Comparison of ENCODE assay signal across 22 mouse cellular contexts in genomic region chr17:12182702-12183485, GRCm38 (mm10).
DNase-seq lines count a peak whose midpoint lies in the region; ATAC-seq and TF ChIP-seq lines count a peak whose summit lies in the region.
"Had no signal": no experiment of that assay in that cellular context is flagged by ENCODE, and none has a peak within 500 bp of the region (broad histone marks: within the 10 kb centered on the region; RNA-seq: fewer than 3 reads in every experiment).

No protein-coding gene starts in this region.

- no peak for TF ChIP-seq EP300 in stomach, postnatal 0 days (optimal IDR thresholded peaks at IDR 0.05)

- no peak overlapping the region for H3K4me3 ChIP-seq in stomach, embryonic 14.5 days (ENCODE audit: low read depth, low read length)
- no peak overlapping the region for H3K4me3 ChIP-seq in stomach, postnatal 0 days (ENCODE audit: low read depth, low read length)
- H3K4me3 ChIP-seq in liver, embryonic 13.5 days (replicated peaks): no peak overlapping the region
- no peak overlapping the region for H3K4me3 ChIP-seq in stomach, embryonic 15.5 days (replicated peaks)
- H3K4me3 ChIP-seq in midbrain, embryonic 15.5 days: no peak overlapping the region
- H3K4me3 ChIP-seq in hindbrain, embryonic 14.5 days (replicated peaks; ENCODE audit: low read length): no peak overlapping the region
- H3K4me3 ChIP-seq: gastrocnemius, adult 2 months; heart, embryonic 13.5 days; left cerebral cortex, adult 2 months; limb, embryonic 10.5 days had no signal

- no peak for TF ChIP-seq CTCF in stomach, postnatal 0 days (IDR thresholded peaks at IDR 0.05; ENCODE audit: low read depth)

- DNase-seq in stomach, postnatal 0 days (ENCODE audit: low spot score): no peak
- peak; percentile 29 for DNase-seq in c-Kit-positive CD71-positive TER-119-negative erythroid progenitor cells, embryonic 14.5 days (ENCODE audit: low read depth)
- peak; percentile 25 for DNase-seq in liver, embryonic 13.5 days
- no peak for DNase-seq in kidney, postnatal 10 days
- DNase-seq in hindbrain, embryonic 14.5 days (ENCODE audit: low spot score): no peak
- DNase-seq: adrenal gland, postnatal 36 days; cerebellum, adult 2 months; forebrain, postnatal 0 days; gastrocnemius, adult 2 months; kidney, adult 18-20 months; kidney, postnatal 14 days; lung, adult 18-20 months; right cerebral cortex, postnatal 4 days; thymus, postnatal 36 days had no signal

- 51% methylated on average over 5 of the region's 5 CpGs for WGBS in stomach, embryonic 14.5 days
- 45% methylated on average over 5 of the region's 5 CpGs for WGBS in stomach, postnatal 0 days
- 52% methylated on average over 5 of the region's 5 CpGs for WGBS in liver, embryonic 13.5 days (ENCODE audit: insufficient replicate concordance)
- WGBS in stomach, embryonic 15.5 days: 54% methylated on average over 5 of the region's 5 CpGs
- 86% methylated on average over 5 of the region's 5 CpGs for WGBS in midbrain, embryonic 15.5 days
- WGBS in hindbrain, embryonic 14.5 days: 82% methylated on average over 5 of the region's 5 CpGs

- H3K9me3 ChIP-seq in stomach, embryonic 14.5 days (ENCODE audit: control insufficient read depth, low read depth, low read length): no peaks in the 10 kb centered on the region
- H3K9me3 ChIP-seq in stomach, postnatal 0 days (ENCODE audit: control insufficient read depth, low read length): no peaks in the 10 kb centered on the region
- H3K9me3 ChIP-seq in liver, embryonic 13.5 days (replicated peaks): no peaks in the 10 kb centered on the region
- H3K9me3 ChIP-seq in stomach, embryonic 15.5 days: no peaks in the 10 kb centered on the region
- no peaks in the 10 kb centered on the region for H3K9me3 ChIP-seq in midbrain, embryonic 15.5 days
- H3K9me3 ChIP-seq in hindbrain, embryonic 14.5 days (ENCODE audit: control insufficient read depth, low read length): no peaks in the 10 kb centered on the region
- H3K9me3 ChIP-seq: heart, embryonic 13.5 days; limb, embryonic 10.5 days had no signal

- H3K4me2 ChIP-seq in stomach, embryonic 14.5 days (replicated peaks; ENCODE audit: low read depth, low read length): no peak overlapping the region
- no peak overlapping the region for H3K4me2 ChIP-seq in stomach, postnatal 0 days (replicated peaks; ENCODE audit: low read depth)
- peak overlapping the region; percentile 40 for H3K4me2 ChIP-seq in liver, embryonic 13.5 days
- H3K4me2 ChIP-seq in stomach, embryonic 15.5 days: no peak overlapping the region
- H3K4me2 ChIP-seq in midbrain, embryonic 15.5 days: no peak overlapping the region
- no peak overlapping the region for H3K4me2 ChIP-seq in hindbrain, embryonic 14.5 days (replicated peaks)
- H3K4me2 ChIP-seq: heart, embryonic 13.5 days had no signal

- 0 out of 2 replicates have a peak, but pooled peaks have one; percentile 29 for ATAC-seq in stomach, embryonic 14.5 days (ENCODE audit: insufficient number of reproducible peaks, insufficient read depth, low FRiP score, low read depth)
- no peak for ATAC-seq in stomach, postnatal 0 days (ENCODE audit: low FRiP score, low TSS enrichment)
- peak; percentile 68 for ATAC-seq in liver, embryonic 13.5 days (ENCODE audit: low read depth)
- ATAC-seq in stomach, embryonic 15.5 days (ENCODE audit: insufficient read depth, low FRiP score, low read depth): peak; percentile 40; the same call in 1 of the 2 replicates
- no peak for ATAC-seq in midbrain, embryonic 15.5 days (replicated peaks)
- ATAC-seq in hindbrain, embryonic 14.5 days (ENCODE audit: low FRiP score): no peak
- ATAC-seq: forebrain, postnatal 0 days; hindbrain, postnatal 0 days; midbrain, embryonic 16.5 days had no signal

- H3K4me1 ChIP-seq in stomach, embryonic 14.5 days (ENCODE audit: control insufficient read depth, insufficient read depth, low read length): peaks cover 3% of the 10 kb centered on the region; the same call in 1 of the 2 replicates
- no peaks in the 10 kb centered on the region for H3K4me1 ChIP-seq in stomach, postnatal 0 days (replicated peaks; ENCODE audit: control insufficient read depth, insufficient read depth)
- H3K4me1 ChIP-seq in liver, embryonic 13.5 days (replicated peaks): peaks cover 97% of the 10 kb centered on the region
- H3K4me1 ChIP-seq in stomach, embryonic 15.5 days: 0 out of 2 replicates have a peak, but pooled peaks cover 4% of the 10 kb centered on the region
- H3K4me1 ChIP-seq in midbrain, embryonic 15.5 days: peaks cover 18% of the 10 kb centered on the region
- H3K4me1 ChIP-seq in hindbrain, embryonic 14.5 days (replicated peaks; ENCODE audit: control insufficient read depth, insufficient read depth, low read length): peaks cover 18% of the 10 kb centered on the region
- H3K4me1 ChIP-seq: limb, embryonic 10.5 days had no signal

- no peaks in the 10 kb centered on the region for H3K36me3 ChIP-seq in stomach, embryonic 14.5 days (ENCODE audit: control insufficient read depth, insufficient read depth, low read length)
- no peaks in the 10 kb centered on the region for H3K36me3 ChIP-seq in stomach, postnatal 0 days (ENCODE audit: control insufficient read depth, insufficient read depth, low read length)
- H3K36me3 ChIP-seq in liver, embryonic 13.5 days: peaks cover 38% of the 10 kb centered on the region
- no peaks in the 10 kb centered on the region for H3K36me3 ChIP-seq in stomach, embryonic 15.5 days
- no peaks in the 10 kb centered on the region for H3K36me3 ChIP-seq in midbrain, embryonic 15.5 days (replicated peaks)
- H3K36me3 ChIP-seq in hindbrain, embryonic 14.5 days (replicated peaks; ENCODE audit: control insufficient read depth, insufficient read depth): no peaks in the 10 kb centered on the region
- H3K36me3 ChIP-seq: heart, embryonic 13.5 days had no signal

- H3K9ac ChIP-seq in stomach, embryonic 14.5 days (replicated peaks; ENCODE audit: low read depth, low read length): no peak overlapping the region
- H3K9ac ChIP-seq in stomach, postnatal 0 days (ENCODE audit: low read length): no peak overlapping the region
- H3K9ac ChIP-seq in liver, embryonic 13.5 days: peak overlapping the region; percentile 67
- H3K9ac ChIP-seq in stomach, embryonic 15.5 days: no peak overlapping the region
- no peak overlapping the region for H3K9ac ChIP-seq in midbrain, embryonic 15.5 days
- no peak overlapping the region for H3K9ac ChIP-seq in hindbrain, embryonic 14.5 days
- H3K9ac ChIP-seq: forebrain, postnatal 0 days; heart, embryonic 13.5 days had no signal

- H3K27ac ChIP-seq in stomach, embryonic 14.5 days (ENCODE audit: low read length): no peak overlapping the region
- H3K27ac ChIP-seq in stomach, postnatal 0 days (replicated peaks): no peak overlapping the region
- H3K27ac ChIP-seq in liver, embryonic 13.5 days: peak overlapping the region; percentile 91
- H3K27ac ChIP-seq in stomach, embryonic 15.5 days: no peak overlapping the region
- H3K27ac ChIP-seq in midbrain, embryonic 15.5 days: no peak overlapping the region
- no peak overlapping the region for H3K27ac ChIP-seq in hindbrain, embryonic 14.5 days
- H3K27ac ChIP-seq: gastrocnemius, adult 2 months; heart, embryonic 13.5 days; hindbrain, postnatal 0 days; left cerebral cortex, adult 2 months; limb, embryonic 10.5 days had no signal

- H3K27me3 ChIP-seq in stomach, embryonic 14.5 days (ENCODE audit: control insufficient read depth, insufficient read depth, low read length): no peaks in the 10 kb centered on the region
- no peaks in the 10 kb centered on the region for H3K27me3 ChIP-seq in stomach, postnatal 0 days (ENCODE audit: control insufficient read depth, insufficient read depth, low read length)
- no peaks in the 10 kb centered on the region for H3K27me3 ChIP-seq in liver, embryonic 13.5 days
- no peaks in the 10 kb centered on the region for H3K27me3 ChIP-seq in stomach, embryonic 15.5 days (replicated peaks)
- H3K27me3 ChIP-seq in midbrain, embryonic 15.5 days (replicated peaks): no peaks in the 10 kb centered on the region
- H3K27me3 ChIP-seq in hindbrain, embryonic 14.5 days (ENCODE audit: control insufficient read depth, insufficient read depth, low read length): no peaks in the 10 kb centered on the region
- H3K27me3 ChIP-seq: heart, embryonic 13.5 days had no signal

Comparison
In these comparisons a context has a peak if more than half of its experiments do, and no peak if none do; other contexts are left out.
1. ATAC-seq: peak in stomach, embryonic 14.5 days (single experiment), liver, embryonic 13.5 days (single experiment) and stomach, embryonic 15.5 days (single experiment); none in stomach, postnatal 0 days (single experiment), midbrain, embryonic 15.5 days (single experiment) and hindbrain, embryonic 14.5 days (single experiment).
2. DNase-seq: peak in c-Kit-positive CD71-positive TER-119-negative erythroid progenitor cells, embryonic 14.5 days (single experiment) and liver, embryonic 13.5 days (single experiment); none in stomach, postnatal 0 days (single experiment), kidney, postnatal 10 days (single experiment) and hindbrain, embryonic 14.5 days (single experiment).